Mouse (Mus musculus) brain, embryonic 14.5 days (tissue): Measurements from ENCODE around the gene Arhgap4. TPM values are rescaled to one million over a fixed set of nuclear protein-coding genes. Genes with fewer than 3 reads are reported as not detected.

Source experiments
- DNase-seq: peaks from one replicate; pipeline ENCODE4 v3.0.0-alpha.2; 2011; ENCODE audit warnings: low read depth
- CTCF ChIP-seq: fragments of 200-500 bp; IDR thresholded peaks from 2 replicates; pipeline ENCODE4 v1.5.1; 2012; ENCODE audit warnings: inconsistent platforms, mild to moderate bottlenecking, moderate library complexity, borderline replicate concordance; ENCODE audit not compliant: insufficient read depth, insufficient read length; ENCODE audit errors: extremely low read depth
- POLR2A ChIP-seq: fragments of 200-500 bp; IDR thresholded peaks from 2 replicates; pipeline ENCODE4 v1.6.1; 2012; ENCODE audit warnings: mild to moderate bottlenecking, inconsistent platforms, borderline replicate concordance; ENCODE audit not compliant: poor library complexity, insufficient read depth, insufficient read length, severe bottlenecking; ENCODE audit errors: extremely low read depth
- polyA plus RNA-seq: library from polyadenylated mRNA; depleted of rRNA; stranded (reverse); fragments of >200 nt; gene quantifications from 2 replicates; pipeline ENCODE4 v1.2.3, GENCODE M21; 2012; rRNA removed

The Arhgap4 gene
- polyA plus RNA-seq, result 6.6 and 8.5 TPM in 2 replicates

GRCm38 (mm10) chrX:73921823-73922549, at the start of gene Arhgap4, which contains the start of gene Naa10:
Gene Arhgap4 (minus strand): TSS chrX:73921870.
Gene Naa10 (minus strand): TSS chrX:73921944.
- peak; percentile 96 for DNase-seq
- TF ChIP-seq POLR2A (0 out of 2 replicates have a peak, but pooled peaks have one; percentile 13), CTCF (no peak)

GRCm38 (mm10) chrX:73970781-73971180, 49.1 kb upstream of the Arhgap4 start:
- TF ChIP-seq POLR2A (no peak), CTCF (no peak)
- DNase-seq, result no peak

GRCm38 (mm10) chrX:73969729-73970128, 48.1 kb upstream of the Arhgap4 start:
- TF ChIP-seq CTCF, result no peak
- no peak for TF ChIP-seq POLR2A
- no peak for DNase-seq

- DNase-seq, result no peak
- TF ChIP-seq POLR2A (no peak), CTCF (no peak)
Observed at GRCm38 (mm10) chrX:73969167-73969566, 47.5 kb upstream of the Arhgap4 start.

- DNase-seq, result peak; percentile 97
- TF ChIP-seq POLR2A (peak; percentile 69; the same call in 1 of the 2 replicates), CTCF (no peak)
Observed at GRCm38 (mm10) chrX:73967177-73968075, 45.8 kb upstream of the Arhgap4 start.

- TF ChIP-seq CTCF, result no peak
- peak; percentile 60; the same call in 1 of the 2 replicates for TF ChIP-seq POLR2A
- DNase-seq, result peak; percentile 96
Observed at GRCm38 (mm10) chrX:73966248-73967176, 44.8 kb upstream of the Arhgap4 start, which contains the start of gene Hcfc1. Gene Hcfc1 (minus strand): TSS chrX:73966357.

GRCm38 (mm10) chrX:73965307-73965706, 43.6 kb upstream of the Arhgap4 start:
- TF ChIP-seq POLR2A (no peak), CTCF (no peak)

GRCm38 (mm10) chrX:73964363-73964762, 42.7 kb upstream of the Arhgap4 start:
- DNase-seq, result no peak
- TF ChIP-seq CTCF (no peak), POLR2A (no peak)

More at GRCm38 (mm10) chrX:73965307-73965706, 43.6 kb upstream of the Arhgap4 start:
- peak; percentile 71 for DNase-seq

- no peak for DNase-seq
- TF ChIP-seq POLR2A, result no peak
- TF ChIP-seq CTCF, result no peak
Observed at GRCm38 (mm10) chrX:73954988-73955387, 33.3 kb upstream of the Arhgap4 start.

- DNase-seq, result no peak
- no peak for TF ChIP-seq CTCF
- no peak for TF ChIP-seq POLR2A
Observed at GRCm38 (mm10) chrX:73952603-73953002, 30.9 kb upstream of the Arhgap4 start.
